Mouse (Mus musculus) embryo, embryonic 11.5 days (tissue): ENCODE results near the gene Plekhb2.

Experiments used
- DNase-seq: peaks from one replicate; pipeline ENCODE4 v3.0.0-alpha.2; 2012; ENCODE audit warnings: low read depth, low spot score

Gene Plekhb2

GRCm38 (mm10) chr1:34849745-34850342 is at the start of gene Plekhb2:
Gene Plekhb2, plus strand, starts transcription at chr1:34849976.
- DNase-seq: peak; percentile 82

- DNase-seq: peak; percentile 38
Observed at GRCm38 (mm10) chr1:34801616-34802289, 48.0 kb upstream of the Plekhb2 start.

DNA sequence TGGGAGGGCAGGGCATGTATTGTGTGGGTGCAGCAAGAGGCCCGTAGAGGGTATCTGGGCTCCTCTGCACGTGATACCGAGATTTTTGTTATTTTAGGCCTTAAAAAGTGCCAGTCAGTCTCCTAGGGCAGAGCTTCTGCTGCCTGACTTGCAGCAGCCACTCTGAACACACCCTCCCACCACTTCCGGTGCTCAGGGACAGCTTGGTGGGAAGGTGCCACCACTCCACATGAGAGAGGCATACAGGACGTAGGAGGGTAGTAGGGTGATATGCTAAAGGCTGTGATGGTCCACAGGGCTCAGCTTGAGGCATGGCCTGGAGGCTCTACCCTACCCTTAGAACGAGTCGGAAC is 47.5 kb upstream of the Plekhb2 start:
- DNase-seq: no peak

DNA sequence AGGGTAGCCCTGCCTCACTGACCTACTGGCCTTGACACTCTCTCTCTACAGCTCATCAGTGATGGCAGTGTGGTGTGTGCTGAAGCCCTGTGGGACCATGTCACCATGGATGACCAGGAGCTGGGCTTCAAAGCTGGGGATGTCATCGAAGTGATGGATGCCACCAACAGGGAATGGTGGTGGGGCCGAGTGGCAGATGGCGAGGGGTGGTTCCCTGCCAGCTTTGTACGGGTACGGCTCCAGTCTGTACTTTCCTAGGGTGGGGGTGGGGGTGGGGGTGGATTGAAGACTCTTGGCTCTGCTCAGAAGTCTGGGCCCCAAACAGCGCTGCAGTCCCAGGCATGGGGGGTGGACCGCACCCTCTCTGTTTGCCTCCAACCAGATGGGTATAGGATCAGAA is 44.9 kb upstream of the Plekhb2 start:
- DNase-seq: no peak

DNA sequence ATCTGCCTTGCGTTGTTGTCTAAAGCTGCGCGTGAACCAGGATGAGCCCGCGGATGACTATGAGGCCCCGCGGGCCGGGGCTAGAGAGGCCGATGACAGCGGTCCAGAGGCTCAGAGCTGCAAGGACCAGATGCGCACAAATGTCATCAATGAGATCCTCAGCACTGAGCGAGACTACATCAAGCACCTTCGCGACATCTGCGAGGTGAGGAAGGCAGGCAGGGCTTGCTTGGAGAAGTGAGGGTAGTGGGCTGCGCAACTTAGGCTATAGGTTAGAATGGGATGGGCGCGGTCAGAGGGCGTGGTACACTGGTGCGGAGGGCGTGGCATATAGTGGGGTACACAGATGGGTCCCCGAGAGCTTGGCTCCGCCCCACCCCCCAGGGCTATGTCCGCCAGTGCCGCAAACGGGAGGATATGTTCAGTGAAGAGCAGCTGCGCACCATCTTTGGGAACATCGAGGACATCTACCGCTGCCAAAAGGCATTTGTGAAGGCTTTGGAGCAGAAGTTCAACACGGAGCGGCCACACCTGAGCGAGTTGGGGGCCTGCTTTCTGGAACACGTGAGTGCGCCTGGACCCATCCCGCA is 43.8 kb upstream of the Plekhb2 start:
- DNase-seq: no peak

GRCm38 (mm10) chr1:34808445-34808844 is 41.3 kb upstream of the Plekhb2 start:
- no peak for DNase-seq

DNA sequence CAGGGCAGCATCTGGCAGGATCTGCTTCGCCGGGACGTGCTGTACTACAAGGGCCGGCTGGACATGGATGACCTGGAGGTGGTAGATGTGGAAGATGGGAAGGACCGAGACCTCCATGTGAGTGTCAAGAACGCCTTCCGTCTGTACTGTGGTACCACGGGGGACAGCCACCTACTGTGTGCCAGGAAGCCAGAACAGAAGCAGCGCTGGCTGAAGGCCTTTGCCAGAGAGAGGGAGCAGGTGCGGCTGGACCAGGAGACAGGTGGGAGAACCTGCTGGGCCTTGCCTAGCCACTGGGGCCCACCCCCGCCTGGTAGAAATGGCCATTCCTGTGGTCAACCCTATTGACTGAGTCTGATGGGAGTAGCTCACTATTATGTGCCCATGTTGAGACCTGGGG is 39.5 kb upstream of the Plekhb2 start:
- DNase-seq: no peak

GRCm38 (mm10) chr1:34811035-34811434 is 38.7 kb upstream of the Plekhb2 start:
- no peak for DNase-seq

DNA sequence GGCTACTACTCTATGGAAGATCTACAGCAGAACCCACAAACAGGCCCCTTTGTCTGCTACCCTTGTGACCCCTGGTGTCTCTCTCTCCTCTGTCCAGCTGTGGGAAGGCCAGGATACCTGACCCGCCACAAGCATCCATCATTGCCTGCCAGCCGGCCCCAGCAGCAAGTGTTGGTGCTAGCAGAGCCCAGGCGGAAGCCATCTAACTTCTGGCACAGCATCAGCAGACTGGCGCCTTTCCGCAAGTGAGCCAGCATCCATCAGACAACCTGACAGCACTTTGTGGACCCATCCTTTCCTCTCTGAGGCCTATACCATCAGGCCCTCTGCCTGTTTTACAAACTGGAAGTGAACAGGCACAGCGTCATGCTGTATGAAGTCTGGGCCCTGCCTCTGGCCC is 38.2 kb upstream of the Plekhb2 start:
- no peak for DNase-seq

- no peak for DNase-seq
Observed at GRCm38 (mm10) chr1:34812407-34813247, 37.1 kb upstream of the Plekhb2 start.

GRCm38 (mm10) chr1:34815843-34816242 is 33.9 kb upstream of the Plekhb2 start:
- no peak for DNase-seq

- no peak for DNase-seq
Observed at GRCm38 (mm10) chr1:34819225-34819910, 30.4 kb upstream of the Plekhb2 start.

GRCm38 (mm10) chr1:34821411-34821810 is 28.4 kb upstream of the Plekhb2 start:
- no peak for DNase-seq

DNA sequence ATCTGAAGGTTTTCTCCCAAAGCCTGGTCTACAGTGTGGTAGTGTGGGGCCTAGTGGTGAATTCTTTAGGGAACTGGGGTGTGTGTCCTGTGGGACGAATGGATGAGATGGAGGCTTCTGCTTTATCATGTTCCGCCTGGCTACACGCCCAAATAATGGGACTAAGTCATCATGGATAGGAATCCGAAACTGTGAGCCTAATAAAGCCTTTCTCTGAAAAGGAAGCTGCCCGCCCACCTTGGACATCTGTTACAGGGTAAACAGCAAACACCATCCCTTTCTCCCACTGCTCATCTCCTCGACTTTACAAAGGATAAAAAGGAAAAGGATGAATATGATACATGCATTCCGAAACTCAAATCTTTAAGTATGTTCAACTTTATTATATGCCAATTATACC is 27.8 kb upstream of the Plekhb2 start:
- no peak for DNase-seq

GRCm38 (mm10) chr1:34822746-34823145 is 27.0 kb upstream of the Plekhb2 start:
- DNase-seq: no peak

DNA sequence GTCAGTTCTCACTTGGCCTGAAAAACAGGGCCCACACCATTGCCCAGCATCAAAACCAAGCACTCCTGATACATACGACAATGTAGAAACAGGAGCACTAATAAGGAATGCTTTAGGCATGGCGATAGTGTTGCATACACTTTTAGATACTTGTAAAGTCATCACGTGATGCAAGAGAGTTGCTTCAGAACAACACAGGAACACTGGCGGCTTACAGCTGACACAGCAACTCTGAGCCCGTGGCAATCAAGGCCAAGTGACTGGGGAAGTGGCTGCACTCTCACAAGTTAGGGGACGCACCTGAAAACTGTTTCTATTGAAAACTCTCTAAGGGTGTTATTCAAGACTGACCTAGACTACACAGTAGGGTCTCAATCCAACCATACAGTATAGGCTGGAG is 26.4 kb upstream of the Plekhb2 start:
- no peak for DNase-seq

GRCm38 (mm10) chr1:34824208-34824607 is 25.6 kb upstream of the Plekhb2 start:
- no peak for DNase-seq

DNA sequence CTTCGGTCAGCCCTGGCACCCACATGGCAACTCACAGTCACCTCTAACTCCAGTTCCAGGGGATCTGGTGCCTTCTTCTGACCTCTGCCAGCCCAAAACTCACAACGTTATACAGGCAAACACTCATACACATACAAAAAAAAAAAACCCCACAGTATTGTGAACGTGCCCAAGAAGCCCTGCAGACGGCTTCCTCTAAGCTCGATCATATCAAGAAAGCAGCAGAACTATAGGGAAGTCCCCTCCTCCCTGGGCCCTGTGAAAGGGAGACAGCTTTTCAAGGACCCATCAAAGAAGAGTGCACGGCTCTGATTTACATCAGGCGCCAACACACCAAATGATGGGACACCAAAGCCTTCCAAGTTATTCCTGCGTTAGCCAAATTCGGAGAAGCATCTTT is 23.9 kb upstream of the Plekhb2 start:
- DNase-seq: no peak

GRCm38 (mm10) chr1:34827900-34828299 is 21.9 kb upstream of the Plekhb2 start:
- no peak for DNase-seq

DNA sequence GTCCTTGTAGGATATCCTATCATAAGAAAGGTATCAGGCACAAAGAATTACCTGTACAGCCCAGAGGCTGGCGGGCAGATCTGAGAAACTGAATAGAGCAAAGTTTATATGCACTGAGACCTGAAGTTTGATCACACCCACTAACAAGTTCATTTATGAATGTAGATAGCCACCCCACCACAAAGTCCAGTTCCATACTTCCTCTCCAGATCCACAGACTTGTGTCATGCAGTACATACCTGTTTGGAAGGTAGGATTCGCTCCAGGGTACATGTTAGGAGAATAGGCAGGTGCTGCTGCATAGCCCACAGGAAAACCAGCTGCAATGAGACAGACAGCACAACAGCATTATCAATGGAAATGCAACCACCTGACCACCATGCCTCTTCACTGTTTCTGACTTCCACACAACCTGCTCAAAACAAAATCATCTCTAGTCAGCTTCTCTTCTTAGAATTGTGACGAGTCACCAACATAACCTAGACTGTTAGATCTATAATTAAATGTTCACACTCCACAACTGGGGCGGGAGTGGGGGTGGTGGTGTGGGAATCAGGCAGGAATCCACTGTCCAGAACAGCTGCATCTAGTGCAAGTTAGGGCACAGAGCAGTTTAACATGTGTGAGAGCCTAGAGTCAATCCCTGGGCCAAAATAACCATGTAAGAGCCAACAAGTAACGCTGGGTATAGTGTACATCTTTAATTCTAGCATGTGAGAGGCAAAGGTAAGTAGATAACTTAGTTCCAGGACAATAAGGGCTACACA is 21.1 kb upstream of the Plekhb2 start:
- no peak for DNase-seq

GRCm38 (mm10) chr1:34830934-34831333 is 18.8 kb upstream of the Plekhb2 start:
- DNase-seq: no peak
